Mouse (Mus musculus): ENCODE data around the gene Pygl.

DNA sequence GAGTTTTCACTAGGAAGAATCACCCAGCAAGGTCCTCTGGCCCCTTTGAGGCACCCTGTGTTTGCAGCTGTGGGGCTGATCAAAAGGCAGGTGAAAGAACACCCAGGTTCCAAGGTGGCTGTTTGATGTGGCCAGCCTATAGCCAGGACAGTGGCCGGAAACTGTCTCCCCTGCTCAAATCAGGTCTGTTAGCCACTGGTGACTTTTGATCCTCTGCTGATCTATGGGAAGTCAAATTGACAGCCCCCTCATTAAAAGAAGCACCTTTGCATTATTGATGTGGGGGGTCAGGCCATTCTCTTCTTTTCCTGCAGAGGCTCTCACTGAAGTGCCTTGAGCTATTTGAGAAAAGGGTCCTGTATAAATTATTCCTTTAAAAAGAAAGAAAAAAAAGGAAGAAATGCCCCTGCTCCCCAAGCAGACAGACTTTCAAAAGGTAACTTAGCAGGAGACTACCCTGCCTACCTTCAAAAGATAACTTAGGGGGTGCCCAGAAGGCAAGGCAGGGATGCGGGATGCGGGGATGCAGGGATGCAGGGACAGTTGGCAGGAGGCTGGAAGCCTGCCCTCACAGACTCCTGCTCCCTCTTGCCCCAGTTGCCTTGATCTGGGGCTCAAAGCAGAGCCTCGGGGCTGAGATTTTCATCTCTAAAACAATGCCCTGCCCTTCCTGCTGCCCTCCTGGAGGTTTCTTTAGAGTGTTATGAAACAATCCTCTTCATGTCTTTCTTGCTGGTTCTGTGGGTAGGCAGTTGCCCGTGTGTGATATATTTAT, 73.8 kb downstream of the Pygl start:
- TF ChIP-seq CTCF (conservative IDR thresholded peaks at IDR 0.05; ENCODE audit: low read length) (no peak), POU5F1 (IDR thresholded peaks at IDR 0.05; ENCODE audit: borderline replicate concordance, low read length) (no peak)

Data from E14TG2a.4 (cell line).